Mouse (Mus musculus): ENCODE data around the gene Sigmar1. TPM values are rescaled to one million over a fixed set of nuclear protein-coding genes. Genes with fewer than 3 reads are reported as not detected.
A peak's percentile ranks its signal among the peaks of the same experiment; 100 is the strongest.

The Sigmar1 gene
- total RNA-seq, 2 experiments from 2014 or later: 25.7 to 27.4 TPM

DNA sequence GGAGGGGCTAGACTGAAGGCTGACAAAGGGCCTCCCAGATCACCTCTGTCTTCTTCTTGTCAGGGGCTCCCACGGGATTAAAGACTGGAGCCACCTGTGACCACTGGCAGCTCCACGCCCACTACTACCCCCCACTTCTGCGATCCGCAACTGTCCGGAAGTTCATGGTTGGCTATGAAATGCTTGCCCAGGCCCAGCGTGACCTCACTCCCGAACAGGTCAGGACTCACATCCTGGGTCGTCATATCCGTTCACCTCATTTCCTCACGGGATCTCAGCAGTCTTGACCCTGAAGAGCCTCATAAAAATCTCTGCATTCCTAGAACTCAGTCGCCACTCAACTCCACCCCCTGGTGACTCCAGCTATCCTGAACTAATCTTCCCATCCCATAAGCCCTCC, 2.1 kb upstream of the Sigmar1 start:
- DNase-seq (ENCODE audit: low spot score in 2 of 2): no peak

- no peak for DNase-seq (ENCODE audit: low spot score in 2 of 2)
Observed at GRCm38 (mm10) chr4:41757321-41757720, 1.4 kb upstream of the Sigmar1 start.

DNA sequence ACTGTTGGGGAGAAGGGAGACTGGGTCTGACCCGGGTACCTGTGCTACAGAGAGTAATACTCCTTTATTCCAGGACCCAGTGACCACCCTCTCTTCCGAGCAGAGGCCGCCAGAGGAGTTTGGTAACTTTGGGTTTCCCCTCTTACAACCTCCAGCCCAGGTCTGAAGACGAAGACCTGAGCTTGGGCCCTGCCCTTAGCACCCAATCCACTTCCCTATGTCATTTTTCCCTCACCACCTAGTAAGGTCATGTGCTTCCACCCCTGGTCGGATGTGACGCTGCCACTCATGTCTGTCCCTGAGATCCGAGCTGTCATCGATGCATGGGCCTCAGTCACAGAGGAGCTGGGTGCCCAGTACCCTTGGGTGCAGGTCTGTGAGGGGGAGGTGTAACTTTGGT, 483 bp upstream of the Sigmar1 start:
- DNase-seq (ENCODE audit: low spot score in 2 of 2): no peak

- no peak for DNase-seq (ENCODE audit: low spot score in 2 of 2)
Observed at GRCm38 (mm10) chr4:41754797-41755337, 1.1 kb downstream of the Sigmar1 start, which contains the start of gene Galt. TSS of gene Galt (plus strand) at chr4:41755228.

- DNase-seq (ENCODE audit: low spot score in 2 of 2): no peak
Observed at GRCm38 (mm10) chr4:41745021-41745420, 10.9 kb downstream of the Sigmar1 start.

- no peak for DNase-seq (ENCODE audit: low spot score in 2 of 2)
Observed at GRCm38 (mm10) chr4:41744131-41744530, 11.8 kb downstream of the Sigmar1 start.

- DNase-seq (ENCODE audit: low spot score in 2 of 2): peak; percentile 77 to 88
Observed at GRCm38 (mm10) chr4:41741158-41741560, 14.8 kb downstream of the Sigmar1 start.

DNA sequence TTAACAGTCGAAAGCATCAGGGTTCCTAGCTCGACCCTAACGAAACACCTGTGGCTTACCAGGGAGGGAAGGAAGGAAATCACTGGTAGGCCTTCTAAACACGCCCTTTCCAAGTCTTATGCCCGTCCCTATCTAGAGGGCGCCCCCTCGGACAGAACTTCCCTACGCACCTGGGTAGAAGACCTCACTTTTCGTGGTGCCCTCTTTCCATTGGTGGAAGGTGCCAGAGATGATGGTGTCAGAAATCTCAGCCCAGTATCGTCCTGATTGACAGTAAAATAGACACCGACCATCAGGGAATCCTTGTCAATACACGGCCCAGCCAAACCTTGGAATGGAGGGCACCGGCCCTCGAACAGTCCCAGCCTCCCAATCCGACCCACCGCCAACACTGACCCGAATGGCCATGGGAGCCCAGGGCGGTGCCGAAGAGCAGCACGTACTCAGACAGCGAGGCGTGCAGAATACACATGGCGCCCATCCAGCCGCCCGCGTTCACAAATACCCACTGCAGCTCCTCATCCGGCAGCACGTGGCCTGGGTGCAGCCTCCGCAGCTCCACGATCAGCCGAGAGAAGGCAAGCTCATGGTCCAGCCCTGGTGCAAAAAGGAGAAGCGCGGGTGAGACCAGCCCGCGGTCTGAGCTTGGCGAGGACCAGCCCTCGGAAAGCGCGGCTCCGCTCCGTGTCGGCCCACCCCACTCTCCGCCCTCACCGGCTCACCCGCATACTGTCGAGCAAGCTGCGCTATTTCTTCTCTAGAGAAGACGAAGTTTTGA, 15.4 kb downstream of the Sigmar1 start:
- DNase-seq (ENCODE audit: low spot score in 2 of 2): peak in 1 of 2 experiments; percentile 43

DNA sequence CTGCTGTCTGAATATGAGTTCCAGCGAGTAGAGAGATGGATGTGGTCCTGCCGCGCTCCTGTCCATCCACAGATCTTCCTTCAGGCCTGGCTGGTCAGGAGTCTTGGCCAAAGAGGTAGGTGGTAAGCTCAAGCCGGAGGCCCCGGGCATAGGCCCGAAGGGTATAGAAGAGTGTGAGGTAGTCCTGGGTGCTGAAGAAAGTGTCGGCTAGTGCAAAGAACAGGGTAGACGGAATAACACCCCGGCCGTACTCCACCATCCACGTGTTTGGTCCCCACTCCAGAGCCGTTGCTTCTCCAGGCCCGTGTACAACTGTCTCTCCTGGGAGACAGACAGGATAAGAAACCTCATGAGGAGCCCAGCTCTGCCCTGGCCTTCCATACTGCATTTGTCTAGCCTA, 16.7 kb downstream of the Sigmar1 start:
- no peak for DNase-seq (ENCODE audit: low spot score in 2 of 2)

- no peak for DNase-seq (ENCODE audit: low spot score in 2 of 2)
Observed at GRCm38 (mm10) chr4:41738256-41738603, 17.7 kb downstream of the Sigmar1 start.

- DNase-seq (ENCODE audit: low spot score in 2 of 2): peak in 1 of 2 experiments; percentile 70
Observed at GRCm38 (mm10) chr4:41737602-41738255, 18.2 kb downstream of the Sigmar1 start.

- no peak for DNase-seq (ENCODE audit: low spot score in 2 of 2)
Observed at GRCm38 (mm10) chr4:41731052-41731765, 24.7 kb downstream of the Sigmar1 start, which contains the start of gene Arid3c. TSS of gene Arid3c (minus strand) at chr4:41731142.

GRCm38 (mm10) chr4:41726826-41727621, 28.9 kb downstream of the Sigmar1 start:
- no peak for DNase-seq (ENCODE audit: low spot score in 2 of 2)

DNA sequence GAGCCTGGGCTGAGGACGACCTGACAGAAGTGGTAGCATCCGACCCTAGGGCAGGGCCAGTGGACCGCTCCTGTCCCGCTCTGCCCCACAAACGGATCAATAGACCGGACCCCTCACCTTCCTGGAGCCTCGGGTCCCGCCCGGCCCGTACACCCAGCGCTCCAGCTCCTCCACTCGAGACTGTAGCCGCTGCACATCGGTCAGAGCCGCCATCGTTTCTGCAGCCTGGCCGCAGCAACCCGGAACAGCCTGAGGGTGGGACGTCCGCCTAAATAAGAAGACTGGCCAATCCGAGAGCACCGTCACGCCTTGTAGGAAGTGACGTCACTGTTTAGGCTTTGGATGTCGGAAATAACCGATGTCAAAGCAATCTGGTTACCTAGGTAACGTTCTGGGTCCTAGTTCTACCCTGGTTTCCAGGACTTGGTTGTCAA, 33.0 kb downstream of the Sigmar1 start, which contains the start of gene Dctn3:
TSS of gene Dctn3 (minus strand) at position 253 of the 434 bp plus-strand sequence.
- peak; percentile 64 to 80 for DNase-seq (ENCODE audit: low spot score in 2 of 2)

DNA sequence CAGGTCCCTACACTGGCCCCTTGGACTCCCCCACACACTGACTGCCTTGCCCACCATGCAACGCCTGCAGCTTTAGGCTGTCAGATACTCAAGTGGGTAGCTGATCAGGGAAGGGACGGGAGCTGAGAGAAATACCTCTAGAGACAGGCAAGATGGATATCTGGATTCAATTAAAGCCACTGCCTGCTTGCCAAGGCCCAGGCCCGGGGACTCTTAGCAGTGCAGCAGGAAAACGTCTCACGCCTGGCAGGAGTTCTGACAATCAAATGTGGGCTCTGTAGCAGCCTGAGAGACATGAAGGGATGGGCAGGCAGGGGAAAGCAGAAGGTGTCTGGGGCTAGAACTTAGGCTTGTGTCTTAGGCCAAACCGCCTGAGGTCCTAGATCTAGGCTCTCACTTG, 39.1 kb downstream of the Sigmar1 start:
- DNase-seq (ENCODE audit: low spot score in 2 of 2): no peak

GRCm38 (mm10) chr4:41715596-41715995, 40.4 kb downstream of the Sigmar1 start:
- DNase-seq (ENCODE audit: low spot score in 2 of 2): no peak

DNA sequence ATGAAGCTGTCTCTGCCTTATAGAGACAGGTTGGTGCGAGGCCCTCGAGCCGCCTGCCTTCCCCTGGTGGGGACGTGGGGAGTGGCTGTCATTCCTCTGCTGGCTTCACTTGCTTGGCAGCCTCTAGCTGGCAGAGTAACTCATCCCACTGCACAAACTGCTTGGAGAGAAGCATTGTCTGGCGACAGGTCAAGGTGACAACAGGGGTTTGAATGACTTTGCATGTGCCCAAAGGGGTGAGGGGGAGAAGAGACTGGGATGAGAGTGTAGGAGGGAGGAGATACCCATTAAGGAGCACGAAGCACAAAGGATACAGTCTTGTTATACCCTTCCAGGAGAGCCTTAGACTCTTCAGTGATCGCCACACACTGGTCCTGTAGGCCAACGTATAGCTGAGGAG, 40.9 kb downstream of the Sigmar1 start:
- no peak for DNase-seq (ENCODE audit: low spot score in 2 of 2)

GRCm38 (mm10) chr4:41714276-41714675, 41.7 kb downstream of the Sigmar1 start:
- DNase-seq (ENCODE audit: low spot score in 2 of 2): peak in 1 of 2 experiments; percentile 60

DNA sequence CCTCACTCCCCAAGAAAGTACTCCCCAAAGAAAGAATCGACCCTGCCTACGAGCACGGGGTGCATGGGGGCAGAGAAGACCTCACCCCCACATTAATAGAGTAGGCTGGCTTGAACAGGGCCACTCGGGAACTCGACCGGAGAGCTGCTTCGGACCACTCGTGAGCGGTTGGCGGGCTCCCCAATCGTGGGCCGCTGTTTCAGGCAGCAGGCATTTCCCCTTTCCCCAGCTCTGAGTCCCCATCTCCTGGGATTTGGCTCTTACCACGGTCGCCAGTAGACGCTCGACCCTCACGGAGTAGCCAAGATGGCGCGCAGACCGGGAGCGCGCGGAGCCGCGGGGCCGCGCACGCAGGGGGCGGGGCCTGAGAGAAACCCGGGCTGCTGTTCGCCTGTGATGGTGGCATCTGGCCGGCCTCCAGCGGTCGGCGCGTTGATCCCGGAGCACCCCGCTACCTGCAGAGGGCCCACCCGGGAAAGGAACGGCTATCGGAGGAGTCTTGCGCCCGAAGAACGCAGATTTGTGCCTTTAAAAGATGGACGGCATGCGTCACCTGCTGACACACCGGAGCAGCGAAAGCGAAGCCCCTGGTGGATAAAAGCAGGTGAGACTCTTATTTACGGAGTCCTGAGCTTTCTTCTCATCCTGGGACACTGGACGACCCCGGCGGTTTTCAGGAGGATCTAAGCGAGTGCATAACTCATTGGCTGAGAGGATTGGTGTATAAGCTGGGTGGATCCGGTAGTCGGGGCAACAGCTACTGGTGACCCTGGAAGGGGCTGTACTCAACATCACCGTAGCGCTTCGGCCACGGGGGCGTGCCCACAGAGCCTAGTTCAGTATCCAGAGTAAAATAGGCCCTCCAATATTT, 42.5 kb downstream of the Sigmar1 start, which contains the start of gene Rpp25l:
TSS of gene Rpp25l (minus strand) at position 338 of the 871 bp plus-strand sequence.
- peak; percentile 78 to 82 for DNase-seq (ENCODE audit: low spot score in 2 of 2)
